Mouse (Mus musculus) right cerebral cortex, adult 2 months (tissue): ENCODE measurements around the gene Pck2.

Experiments used
- DNase-seq, 2 experiments: peaks; one replicate each; pipeline ENCODE4 v3.0.0; 2021 to 2022; ENCODE audit warnings: low spot score in 2 of 2

Pck2 gene

GRCm38 (mm10) chr14:55598521-55599390 is 58.7 kb downstream of the Pck2 start:
- no peak for DNase-seq
